Mouse (Mus musculus) megakaryocyte, embryonic 14.5 days (primary cell): ENCODE results near the gene Cd8b1. TPM values are rescaled to one million over a fixed set of nuclear protein-coding genes. Genes with fewer than 3 reads are reported as not detected.

Experiments used
- H3K27me3 ChIP-seq: replicated peaks from 2 replicates; pipeline ENCODE3; 2012; ENCODE audit warnings: inconsistent platforms
- H3K36me3 ChIP-seq: replicated peaks from 2 replicates; pipeline ENCODE3; 2012; ENCODE audit warnings: low read length, inconsistent platforms, mixed read lengths
- H3K4me1 ChIP-seq: 2 replicates; pipeline ENCODE4 v1.6.1; 2012; ENCODE audit warnings: inconsistent platforms
- H3K4me3 ChIP-seq: replicated peaks from 2 replicates; pipeline ENCODE3; 2012; ENCODE audit warnings: moderate library complexity, mild to moderate bottlenecking, inconsistent platforms
- H3K9me3 ChIP-seq: 2 replicates; pipeline ENCODE4 v1.6.1; 2012; ENCODE audit warnings: inconsistent platforms
- FLI1 ChIP-seq: IDR thresholded peaks from 2 replicates; pipeline ENCODE4 v1.6.1; 2012; ENCODE audit warnings: low read length, inconsistent platforms, mixed read lengths
- GATA1 ChIP-seq: IDR thresholded peaks from 3 replicates; pipeline ENCODE4 v1.6.1; 2012; ENCODE audit warnings: mixed read lengths, low read length, inconsistent platforms, borderline replicate concordance
- polyA plus RNA-seq: library from polyadenylated mRNA; stranded (reverse); fragments of >175 nt; gene quantifications from 2 replicates; pipeline ENCODE4 v1.2.3, GENCODE M21; 2012; ENCODE audit warnings: low replicate concordance; ENCODE audit not compliant: insufficient read depth

Gene Cd8b1
- not detected in 2 replicates for polyA plus RNA-seq

GRCm38 (mm10) chr6:71322491-71322921, at the start of gene Cd8b1:
Gene Cd8b1 (plus strand): TSS chr6:71322788.
- H3K9me3 ChIP-seq, result no peaks in the 10 kb centered on the region
- no peaks in the 10 kb centered on the region for H3K36me3 ChIP-seq
- H3K4me3 ChIP-seq, result no peak within 1 kb of the TSS
- H3K4me1 ChIP-seq, result no peaks in the 10 kb centered on the region
- peaks cover 7% of the 10 kb centered on the region for H3K27me3 ChIP-seq
- TF ChIP-seq GATA1 (no peak), FLI1 (no peak)

GRCm38 (mm10) chr6:71273715-71274114, 48.9 kb upstream of the Cd8b1 start:
- TF ChIP-seq GATA1 (no peak), FLI1 (no peak)

GRCm38 (mm10) chr6:71274621-71275020, 48.0 kb upstream of the Cd8b1 start:
- H3K36me3 ChIP-seq, result peaks cover 17% of the 10 kb centered on the region
- TF ChIP-seq GATA1 (no peak), FLI1 (no peak)
- peak overlapping the region; percentile 29 for H3K4me3 ChIP-seq
- peaks cover 34% of the 10 kb centered on the region for H3K4me1 ChIP-seq
- no peaks in the 10 kb centered on the region for H3K27me3 ChIP-seq
- H3K9me3 ChIP-seq, result no peaks in the 10 kb centered on the region

More at GRCm38 (mm10) chr6:71273715-71274114, 48.9 kb upstream of the Cd8b1 start:
- Histone ChIP-seq H3K4me3 (peak overlapping the region; percentile 33), H3K9me3 (no peaks in the 10 kb centered on the region), H3K27me3 (no peaks in the 10 kb centered on the region), H3K4me1 (peaks cover 43% of the 10 kb centered on the region), H3K36me3 (peaks cover 16% of the 10 kb centered on the region)

- no peaks in the 10 kb centered on the region for H3K27me3 ChIP-seq
- TF ChIP-seq FLI1, result no peak
- TF ChIP-seq GATA1, result no peak
- no peaks in the 10 kb centered on the region for H3K9me3 ChIP-seq
- peaks cover 10% of the 10 kb centered on the region for H3K4me1 ChIP-seq
- peaks cover 51% of the 10 kb centered on the region for H3K36me3 ChIP-seq
- no peak overlapping the region for H3K4me3 ChIP-seq
Measured at GRCm38 (mm10) chr6:71279418-71279817, 43.2 kb upstream of the Cd8b1 start.

- Histone ChIP-seq H3K27me3 (no peaks in the 10 kb centered on the region), H3K4me1 (no peaks in the 10 kb centered on the region), H3K4me3 (no peak overlapping the region), H3K36me3 (no peaks in the 10 kb centered on the region), H3K9me3 (no peaks in the 10 kb centered on the region; the same call in 1 of the 2 replicates)
- TF ChIP-seq FLI1, result no peak
- TF ChIP-seq GATA1, result no peak
Measured at GRCm38 (mm10) chr6:71293509-71293908, 29.1 kb upstream of the Cd8b1 start.

GRCm38 (mm10) chr6:71295303-71295702, 27.3 kb upstream of the Cd8b1 start:
- TF ChIP-seq GATA1 (no peak), FLI1 (no peak)
- peaks cover under 1% of the 10 kb centered on the region for H3K27me3 ChIP-seq
- H3K9me3 ChIP-seq, result no peaks in the 10 kb centered on the region; the same call in 1 of the 2 replicates
- no peaks in the 10 kb centered on the region for H3K4me1 ChIP-seq
- H3K36me3 ChIP-seq, result no peaks in the 10 kb centered on the region
- H3K4me3 ChIP-seq, result no peak overlapping the region

- Histone ChIP-seq H3K36me3 (no peaks in the 10 kb centered on the region), H3K27me3 (peaks cover 9% of the 10 kb centered on the region), H3K9me3 (no peaks in the 10 kb centered on the region), H3K4me3 (no peak overlapping the region), H3K4me1 (no peaks in the 10 kb centered on the region)
- TF ChIP-seq GATA1, result no peak
- TF ChIP-seq FLI1, result no peak
Measured at GRCm38 (mm10) chr6:71298051-71298450, 24.5 kb upstream of the Cd8b1 start.

GRCm38 (mm10) chr6:71298751-71299150, 23.8 kb upstream of the Cd8b1 start:
- Histone ChIP-seq H3K9me3 (no peaks in the 10 kb centered on the region), H3K36me3 (no peaks in the 10 kb centered on the region), H3K27me3 (peaks cover 13% of the 10 kb centered on the region), H3K4me1 (no peaks in the 10 kb centered on the region), H3K4me3 (no peak overlapping the region)
- TF ChIP-seq GATA1, result no peak
- no peak for TF ChIP-seq FLI1

GRCm38 (mm10) chr6:71302097-71302731, 20.4 kb upstream of the Cd8b1 start:
- TF ChIP-seq GATA1, result no peak
- no peak for TF ChIP-seq FLI1

GRCm38 (mm10) chr6:71307486-71307885, 15.1 kb upstream of the Cd8b1 start:
- Histone ChIP-seq H3K4me3 (no peak overlapping the region), H3K4me1 (no peaks in the 10 kb centered on the region), H3K9me3 (0 out of 2 replicates have a peak, but pooled peaks cover 9% of the 10 kb centered on the region), H3K36me3 (no peaks in the 10 kb centered on the region), H3K27me3 (peaks cover 9% of the 10 kb centered on the region)
- TF ChIP-seq FLI1 (no peak), GATA1 (no peak)

More at GRCm38 (mm10) chr6:71302097-71302731, 20.4 kb upstream of the Cd8b1 start:
- Histone ChIP-seq H3K36me3 (no peaks in the 10 kb centered on the region), H3K4me3 (no peak overlapping the region), H3K4me1 (no peaks in the 10 kb centered on the region), H3K27me3 (peaks cover 15% of the 10 kb centered on the region), H3K9me3 (no peaks in the 10 kb centered on the region)
